In the genomic region with DNA sequence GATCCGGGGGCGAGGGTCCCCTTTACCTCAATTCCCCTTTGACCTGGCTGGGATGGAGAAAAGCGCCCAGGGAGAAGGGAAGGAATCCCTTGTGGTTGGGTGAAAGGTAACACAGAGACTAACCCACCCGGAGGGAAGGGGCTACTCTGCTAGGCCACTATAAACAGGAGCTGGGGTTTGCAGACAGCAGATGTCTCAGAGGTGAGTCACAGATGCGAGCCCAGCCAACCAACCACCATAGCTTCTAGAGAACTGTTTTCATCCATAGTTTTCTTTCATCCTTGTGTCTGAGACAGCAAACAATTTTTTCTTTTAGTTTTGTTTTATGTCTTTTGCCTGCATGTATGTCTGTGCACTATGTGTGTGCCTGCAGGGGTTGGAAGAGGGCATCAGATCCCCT, we compare ENCODE assay signal across 20 mouse cellular contexts. TPM values are rescaled to one million over a fixed set of nuclear protein-coding genes. Genes with fewer than 3 reads are reported as not detected.
DNase-seq lines count a peak whose midpoint lies in the region; ATAC-seq and TF ChIP-seq lines count a peak whose summit lies in the region.
"Had no signal": no experiment of that assay in that cellular context is flagged by ENCODE, and none has a peak within 500 bp of the region (broad histone marks: within the 10 kb centered on the region; RNA-seq: fewer than 3 reads in every experiment).

No protein-coding gene starts in this region.

- no peaks in the 10 kb centered on the region for H3K27me3 ChIP-seq in C2C12 (ENCODE audit: control insufficient read depth, insufficient read depth, insufficient read length)
- H3K27me3 ChIP-seq in lung, postnatal 0 days (replicated peaks; ENCODE audit: insufficient read depth, low read length), result no peaks in the 10 kb centered on the region
- H3K27me3 ChIP-seq in midbrain, embryonic 15.5 days (replicated peaks), result no peaks in the 10 kb centered on the region
- H3K27me3 ChIP-seq: embryonic facial prominence, embryonic 12.5 days had no signal

- no peak overlapping the region for H3K4me3 ChIP-seq in C2C12 (ENCODE audit: insufficient read depth, poor library complexity, severe bottlenecking)
- no peak overlapping the region for H3K4me3 ChIP-seq in lung, postnatal 0 days (ENCODE audit: low read depth, low read length)
- H3K4me3 ChIP-seq in midbrain, embryonic 15.5 days, result no peak overlapping the region
- H3K4me3 ChIP-seq: embryonic facial prominence, embryonic 10.5 days; embryonic facial prominence, embryonic 12.5 days had no signal

- no peak for TF ChIP-seq CTCF in C2C12 (IDR thresholded peaks at IDR 0.05; ENCODE audit: control insufficient read depth, insufficient read depth, insufficient read length)
- no peak for TF ChIP-seq CTCF in lung, postnatal 0 days (IDR thresholded peaks at IDR 0.05)

- no peaks in the 10 kb centered on the region for H3K79me2 ChIP-seq in C2C12 (ENCODE audit: control insufficient read depth, insufficient read depth)

- no peaks in the 10 kb centered on the region for H3K4me1 ChIP-seq in lung, postnatal 0 days (ENCODE audit: insufficient read depth, low read depth, low read length)
- H3K4me1 ChIP-seq in midbrain, embryonic 15.5 days, result no peaks in the 10 kb centered on the region; the same call in 1 of the 2 replicates
- H3K4me1 ChIP-seq: embryonic facial prominence, embryonic 10.5 days; embryonic facial prominence, embryonic 12.5 days had no signal

- 81% methylated on average over 5 of the region's 5 CpGs for WGBS in lung, postnatal 0 days
- 79% methylated on average over 5 of the region's 5 CpGs for WGBS in midbrain, embryonic 15.5 days

- no peak overlapping the region for H3K27ac ChIP-seq in lung, postnatal 0 days (ENCODE audit: low read length)
- H3K27ac ChIP-seq in midbrain, embryonic 15.5 days, result no peak overlapping the region
- H3K27ac ChIP-seq: embryonic facial prominence, embryonic 10.5 days; embryonic facial prominence, embryonic 12.5 days had no signal

- DNase-seq in 3134 (ENCODE audit: extremely low read depth, insufficient read length, low spot score) (peak; percentile 18), NIH3T3 (ENCODE audit: low read depth) (peak; percentile 47)
- no peak for DNase-seq in lung, postnatal 0 days (ENCODE audit: low spot score)
- DNase-seq in gastrocnemius, postnatal 4 days (ENCODE audit: low spot score in 2 of 2), result no peak
- DNase-seq: adrenal gland, adult 8-10 months; adrenal gland, postnatal 14 days; adrenal gland, postnatal 36 days; B cell, adult 2 months; cerebellum, adult 11-12 months; cerebellum, adult 2 months; cerebellum, adult 9-10 months; cerebellum, postnatal 10 days; cerebellum, postnatal 25 days had no signal

- no peak for TF ChIP-seq EP300 in lung, postnatal 0 days (IDR thresholded peaks at IDR 0.05)

- H3K4me2 ChIP-seq in lung, postnatal 0 days (replicated peaks; ENCODE audit: low read depth, low read length), result no peak overlapping the region
- no peak overlapping the region for H3K4me2 ChIP-seq in midbrain, embryonic 15.5 days
- H3K4me2 ChIP-seq: embryonic facial prominence, embryonic 12.5 days had no signal

- no peaks in the 10 kb centered on the region for H3K79me3 ChIP-seq in C2C12 (ENCODE audit: low read depth)

- H3K36me3 ChIP-seq in C2C12 (ENCODE audit: control insufficient read depth, insufficient read depth), result no peaks in the 10 kb centered on the region
- H3K36me3 ChIP-seq in lung, postnatal 0 days (ENCODE audit: insufficient read depth, low read length), result no peaks in the 10 kb centered on the region
- H3K36me3 ChIP-seq in midbrain, embryonic 15.5 days (replicated peaks), result no peaks in the 10 kb centered on the region
- H3K36me3 ChIP-seq: embryonic facial prominence, embryonic 10.5 days; embryonic facial prominence, embryonic 12.5 days had no signal

- H3ac ChIP-seq in C2C12 (ENCODE audit: control insufficient read depth, insufficient read length, low read depth), result no peak overlapping the region

- ATAC-seq in lung, postnatal 0 days, result no peak
- no peak for ATAC-seq in midbrain, embryonic 15.5 days (replicated peaks)
- ATAC-seq: activated CD4-positive, CD25-positive, alpha-beta regulatory T cell, adult 4 months; forebrain, embryonic 14.5 days; forebrain, embryonic 16.5 days had no signal

- no peak overlapping the region for H3K9ac ChIP-seq in lung, postnatal 0 days (replicated peaks; ENCODE audit: low read depth)
- H3K9ac ChIP-seq in midbrain, embryonic 15.5 days, result no peak overlapping the region
- H3K9ac ChIP-seq: embryonic facial prominence, embryonic 12.5 days had no signal

- H3K9me3 ChIP-seq in lung, postnatal 0 days (ENCODE audit: low read length), result no peaks in the 10 kb centered on the region
- H3K9me3 ChIP-seq in midbrain, embryonic 15.5 days, result no peaks in the 10 kb centered on the region
- H3K9me3 ChIP-seq: embryonic facial prominence, embryonic 10.5 days; embryonic facial prominence, embryonic 12.5 days had no signal

TF ChIP-seq in C2C12, 6 proteins besides CTCF, POLR2A, EP300 and RAD21:
- no peak for TF ChIP-seq MYOG (IDR thresholded peaks at IDR 0.05; ENCODE audit: control insufficient read depth, extremely low read depth, insufficient read length)
- no peak for TF ChIP-seq MYOD1 (IDR thresholded peaks at IDR 0.05; ENCODE audit: control insufficient read depth, insufficient read length, low read depth)
- no peak for TF ChIP-seq MAX (IDR thresholded peaks at IDR 0.05)
- TF ChIP-seq CEBPB (IDR thresholded peaks at IDR 0.05; ENCODE audit: low read depth), result no peak
- TF ChIP-seq FOSL1 (IDR thresholded peaks at IDR 0.05; ENCODE audit: insufficient read depth, low read length, poor library complexity, severe bottlenecking), result peak; percentile 26
- no peak for TF ChIP-seq USF1 (IDR thresholded peaks at IDR 0.05; ENCODE audit: low read depth)
TF ChIP-seq in C2C12: peak in this region for 1.

RNA-seq across cellular contexts. Expression of a gene that starts 17.4 kb away (rescaled TPM):
- 27.0 TPM for polyA plus RNA-seq in C2C12 (2012; fragmentation: generic; extraction: Trizol)
- 22.0 and 25.1 TPM in 2 replicates for polyA plus RNA-seq in lung, postnatal 0 days (2015; fragmentation: Nextera tagmentation; extraction: Ambion mirVana)
- 10 to 100 TPM; 41.6 to 45.1 TPM for total RNA-seq in gastrocnemius, postnatal 4 days (2021)
- 42.6 and 43.6 TPM in 2 replicates for polyA plus RNA-seq in midbrain, embryonic 15.5 days (2015; fragmentation: Nextera tagmentation; extraction: Ambion mirVana)

RNA-seq across cellular contexts. Expression of a gene that starts 23.3 kb away (rescaled TPM):
- 0.47 TPM for polyA plus RNA-seq in C2C12 (2012; fragmentation: generic; extraction: Trizol)
- polyA plus RNA-seq in lung, postnatal 0 days (2015; fragmentation: Nextera tagmentation; extraction: Ambion mirVana), result 6.8 and 6.9 TPM in 2 replicates
- total RNA-seq in gastrocnemius, postnatal 4 days (2021), result under 1 TPM in 1 of 2 experiments, not detected in 1; 0.41 TPM
- 4.0 and 5.5 TPM in 2 replicates for polyA plus RNA-seq in midbrain, embryonic 15.5 days (2015; fragmentation: Nextera tagmentation; extraction: Ambion mirVana)
- polyA plus RNA-seq: activated CD4-positive, CD25-positive, alpha-beta regulatory T cell, adult 4 months had no signal

Comparison
In these comparisons a context has a peak if more than half of its experiments do, and no peak if none do; other contexts are left out.
1. DNase-seq: peak in 3134 (single experiment) and NIH3T3 (single experiment); none in lung, postnatal 0 days (single experiment) and gastrocnemius, postnatal 4 days (0 of 2).